ENCODE assay signal across 7 mouse cellular contexts in the genomic region with DNA sequence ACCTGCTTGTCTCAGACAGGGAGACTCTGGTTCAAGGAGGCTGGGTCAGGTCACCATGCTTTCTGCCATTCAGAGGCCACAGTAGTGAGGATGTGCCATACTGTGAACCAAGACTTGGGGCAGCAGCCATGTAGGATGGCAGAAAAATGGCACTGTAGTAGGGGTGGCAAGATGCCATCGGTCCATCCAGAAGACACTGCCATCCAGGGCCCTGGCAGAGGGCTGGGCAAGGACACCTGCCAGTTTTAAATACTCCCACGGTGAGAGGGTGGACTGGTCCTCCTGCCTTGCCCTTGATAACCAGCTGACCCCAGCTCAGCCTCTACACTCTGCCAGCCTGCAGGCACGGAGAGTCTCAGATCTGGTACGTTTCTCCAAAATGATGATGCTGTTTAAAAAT.
"Had no signal": no experiment of that assay in that cellular context is flagged by ENCODE, and none has a peak within 500 bp of the region (broad histone marks: within the 10 kb centered on the region; RNA-seq: fewer than 3 reads in every experiment).

No protein-coding gene starts in this region.

- ATAC-seq: lung, postnatal 0 days; midbrain, embryonic 13.5 days had no signal

- DNase-seq: kidney, postnatal 10 days; lung, adult 2 months; lung, postnatal 36 days; thymus, adult 2 months; thymus, postnatal 36 days had no signal
